Mouse (Mus musculus): ENCODE results near the gene Zfp334.

Zfp334 gene

GRCm38 (mm10) chr2:165387844-165388495 is at the start of gene Zfp334:
Gene Zfp334, minus strand, starts transcription at chr2:165388259.
- in situ Hi-C loops (cut with MboI, MseI) = no loop called here

- in situ Hi-C loops (cut with MboI, MseI) = no loop called here
Measured at GRCm38 (mm10) chr2:165428694-165429093, 40.6 kb upstream of the Zfp334 start.

- in situ Hi-C loops (cut with MboI, MseI) = no loop called here
Measured at GRCm38 (mm10) chr2:165420195-165420594, 32.1 kb upstream of the Zfp334 start.

GRCm38 (mm10) chr2:165419670-165420111 is 31.6 kb upstream of the Zfp334 start:
- in situ Hi-C loops (cut with MboI, MseI) = loop anchor here in 1 of 2 experiments (10.0 kb wide), 1 partner anchor 1675 kb away; no protein-coding TSS in a partner anchor

GRCm38 (mm10) chr2:165418577-165418976 is 30.5 kb upstream of the Zfp334 start:
- in situ Hi-C loops (cut with MboI, MseI) = loop anchor here in 1 of 2 experiments (10.0 kb wide), 1 partner anchor 1676 kb away; no protein-coding TSS in a partner anchor

GRCm38 (mm10) chr2:165417291-165417690 is 29.2 kb upstream of the Zfp334 start:
- in situ Hi-C loops (cut with MboI, MseI) = loop anchor here in 1 of 2 experiments (10.0 kb wide), 1 partner anchor 1678 kb away; no protein-coding TSS in a partner anchor

- in situ Hi-C loops (cut with MboI, MseI) = loop anchor here in 1 of 2 experiments (10.0 kb wide), 1 partner anchor 1679 kb away; no protein-coding TSS in a partner anchor
Measured at GRCm38 (mm10) chr2:165415795-165416194, 27.7 kb upstream of the Zfp334 start.

- in situ Hi-C loops (cut with MboI, MseI) = loop anchor here in 1 of 2 experiments (10.0 kb wide), 1 partner anchor 1680 kb away; no protein-coding TSS in a partner anchor
Measured at GRCm38 (mm10) chr2:165415141-165415721, 27.2 kb upstream of the Zfp334 start.

- in situ Hi-C loops (cut with MboI, MseI) = loop anchor here in 1 of 2 experiments (10.0 kb wide), 1 partner anchor 1680 kb away; no protein-coding TSS in a partner anchor
Measured at GRCm38 (mm10) chr2:165414321-165414720, 26.3 kb upstream of the Zfp334 start.

- in situ Hi-C loops (cut with MboI, MseI) = loop anchor here in 1 of 2 experiments (10.0 kb wide), 1 partner anchor 1681 kb away; no protein-coding TSS in a partner anchor
Measured at GRCm38 (mm10) chr2:165413884-165414283, 25.8 kb upstream of the Zfp334 start.

GRCm38 (mm10) chr2:165407700-165408301 is 19.7 kb upstream of the Zfp334 start:
- in situ Hi-C loops (cut with MboI, MseI) = no loop called here

- in situ Hi-C loops (cut with MboI, MseI) = no loop called here
Measured at GRCm38 (mm10) chr2:165405351-165405750, 17.3 kb upstream of the Zfp334 start.

- in situ Hi-C loops (cut with MboI, MseI) = no loop called here
Measured at GRCm38 (mm10) chr2:165404951-165405350, 16.9 kb upstream of the Zfp334 start.

- in situ Hi-C loops (cut with MboI, MseI) = no loop called here
Measured at GRCm38 (mm10) chr2:165398164-165398785, 10.2 kb upstream of the Zfp334 start.

- in situ Hi-C loops (cut with MboI, MseI) = no loop called here
Measured at GRCm38 (mm10) chr2:165397502-165398163, 9.6 kb upstream of the Zfp334 start.

- in situ Hi-C loops (cut with MboI, MseI) = no loop called here
Measured at GRCm38 (mm10) chr2:165396831-165397501, 8.9 kb upstream of the Zfp334 start.

GRCm38 (mm10) chr2:165392156-165392555 is 4.1 kb upstream of the Zfp334 start:
- in situ Hi-C loops (cut with MboI, MseI) = no loop called here

GRCm38 (mm10) chr2:165391561-165391960 is 3.5 kb upstream of the Zfp334 start:
- in situ Hi-C loops (cut with MboI, MseI) = no loop called here

- in situ Hi-C loops (cut with MboI, MseI) = no loop called here
Measured at GRCm38 (mm10) chr2:165389299-165389952, 1.4 kb upstream of the Zfp334 start.

GRCm38 (mm10) chr2:165387370-165387769 is 689 bp downstream of the Zfp334 start:
- in situ Hi-C loops (cut with MboI, MseI) = no loop called here

Data from T-helper 17 cell (primary cell).